Mouse (Mus musculus) testis, adult 2 months (tissue): ENCODE measurements at regions not wholly inside any gene's neighbourhood (a gene's known extent, or its start where the extent isn't known, plus 50 kb on each side); places are given as distances from the start of the nearest gene placed in this dataset.

ENCODE experiments used
- H3K27ac ChIP-seq: fragments of 200-500 bp; 2 replicates; pipeline ENCODE4 v1.5.1; 2012; ENCODE audit warnings: low read depth, low read length; ENCODE audit not compliant: control insufficient read depth, insufficient read depth
- H3K27me3 ChIP-seq: fragments of 200-500 bp; 2 replicates; pipeline ENCODE4 v1.6.1; 2012; ENCODE audit warnings: mild to moderate bottlenecking, low read length, moderate library complexity; ENCODE audit not compliant: control insufficient read depth, insufficient read depth
- H3K36me3 ChIP-seq: fragments of 200-500 bp; 2 replicates; pipeline ENCODE4 v1.6.1; 2012; ENCODE audit warnings: mild to moderate bottlenecking, low read length; ENCODE audit not compliant: control insufficient read depth, insufficient read depth
- H3K4me1 ChIP-seq: fragments of 200-500 bp; 2 replicates; pipeline ENCODE4 v1.6.1; 2012; ENCODE audit warnings: low read length; ENCODE audit not compliant: control insufficient read depth, insufficient read depth
- H3K4me3 ChIP-seq: fragments of 200-500 bp; 2 replicates; pipeline ENCODE4 v1.5.1; 2012; ENCODE audit warnings: low read depth, mild to moderate bottlenecking, low read length, moderate library complexity, mixed read lengths; ENCODE audit not compliant: control insufficient read depth
- CTCF ChIP-seq: fragments of 200-500 bp; IDR thresholded peaks from 2 replicates; pipeline ENCODE4 v1.5.1; 2012; ENCODE audit warnings: low read depth, mild to moderate bottlenecking, inconsistent platforms, low read length, moderate library complexity; ENCODE audit not compliant: control insufficient read depth, insufficient read depth, insufficient replicate concordance
- POLR2A ChIP-seq: fragments of 200-500 bp; IDR thresholded peaks from 2 replicates; pipeline ENCODE4 v1.6.1; 2012; ENCODE audit warnings: low read depth, mild to moderate bottlenecking, inconsistent platforms, low read length, moderate library complexity; ENCODE audit not compliant: control insufficient read depth

DNA sequence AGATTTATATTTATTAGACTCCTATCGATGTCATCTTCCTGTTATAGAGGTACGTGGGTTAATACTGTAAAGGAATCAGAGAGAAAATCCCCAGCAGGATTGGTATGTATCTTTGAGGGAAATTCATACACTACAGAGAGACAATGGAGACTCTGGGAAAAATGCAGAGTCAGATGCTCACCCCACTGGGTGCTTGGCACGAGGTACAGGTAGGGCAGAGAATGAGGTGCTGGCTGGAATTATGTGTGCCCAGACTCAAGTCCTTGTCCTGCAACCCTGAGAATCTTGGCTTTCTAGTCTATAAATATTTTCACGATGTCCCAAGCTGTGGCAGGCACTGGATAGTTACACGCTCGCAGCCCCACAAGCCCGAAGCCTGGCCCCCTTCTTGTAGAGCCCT is 57.8 kb upstream of the Cry1 start:
- no peak for TF ChIP-seq POLR2A
- TF ChIP-seq CTCF: no peak
- H3K4me3 ChIP-seq: no peak overlapping the region
- no peak overlapping the region for H3K27ac ChIP-seq
- H3K4me1 ChIP-seq: no peaks in the 10 kb centered on the region
- no peaks in the 10 kb centered on the region for H3K27me3 ChIP-seq
- H3K36me3 ChIP-seq: no peaks in the 10 kb centered on the region

GRCm38 (mm10) chr10:85243556-85243955 is 58.7 kb upstream of the Cry1 start:
- no peaks in the 10 kb centered on the region for H3K36me3 ChIP-seq
- no peak overlapping the region for H3K4me3 ChIP-seq
- no peak overlapping the region for H3K27ac ChIP-seq
- TF ChIP-seq POLR2A (no peak), CTCF (no peak)
- H3K27me3 ChIP-seq: no peaks in the 10 kb centered on the region
- H3K4me1 ChIP-seq: no peaks in the 10 kb centered on the region

DNA sequence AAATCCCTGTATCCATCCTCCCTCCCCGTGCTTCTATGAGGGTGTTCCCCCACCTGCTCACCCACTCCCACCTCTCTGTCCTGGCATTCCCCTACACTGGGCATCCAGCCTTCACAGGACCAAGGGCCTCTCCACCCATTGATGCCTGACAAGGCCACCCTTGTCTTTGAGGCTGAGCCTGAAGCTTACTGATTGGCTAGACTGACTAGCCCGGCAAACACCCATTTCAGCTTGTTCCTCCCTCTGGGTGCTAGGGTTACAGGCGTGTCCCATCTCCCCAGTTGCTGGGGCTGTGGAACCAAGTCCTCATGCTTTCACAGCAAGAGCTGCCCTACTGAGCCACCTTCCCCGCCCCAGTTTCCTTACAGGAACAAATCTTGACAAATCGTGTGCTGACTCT is 80.9 kb upstream of the Cry1 start:
- TF ChIP-seq CTCF: no peak
- TF ChIP-seq POLR2A: no peak
- Histone ChIP-seq H3K36me3 (no peaks in the 10 kb centered on the region), H3K27me3 (no peaks in the 10 kb centered on the region), H3K27ac (no peak overlapping the region), H3K4me1 (no peaks in the 10 kb centered on the region), H3K4me3 (no peak overlapping the region)

DNA sequence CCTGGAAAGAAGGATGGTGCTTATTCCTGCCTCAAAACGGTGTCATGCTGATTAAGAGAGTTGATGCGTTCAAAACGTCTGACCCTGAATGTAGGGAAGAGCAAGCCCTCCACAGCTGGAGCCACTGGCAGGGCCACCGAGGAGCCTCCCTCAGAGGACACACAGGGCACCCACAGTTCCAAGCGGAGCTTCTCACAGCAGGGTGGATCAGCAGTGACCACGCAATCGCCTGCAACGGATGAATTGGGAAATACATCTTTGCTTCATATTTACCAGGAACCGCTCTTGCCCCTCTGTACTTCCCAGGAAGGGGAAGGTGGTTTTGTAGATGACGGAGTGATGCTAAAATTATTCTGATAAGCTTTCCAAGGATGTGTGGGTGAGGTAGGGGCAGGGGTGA is 81.3 kb upstream of the Cry1 start:
- H3K4me3 ChIP-seq: no peak overlapping the region
- TF ChIP-seq POLR2A (no peak), CTCF (no peak)
- H3K27ac ChIP-seq: no peak overlapping the region
- H3K36me3 ChIP-seq: no peaks in the 10 kb centered on the region
- H3K27me3 ChIP-seq: no peaks in the 10 kb centered on the region
- no peaks in the 10 kb centered on the region for H3K4me1 ChIP-seq

DNA sequence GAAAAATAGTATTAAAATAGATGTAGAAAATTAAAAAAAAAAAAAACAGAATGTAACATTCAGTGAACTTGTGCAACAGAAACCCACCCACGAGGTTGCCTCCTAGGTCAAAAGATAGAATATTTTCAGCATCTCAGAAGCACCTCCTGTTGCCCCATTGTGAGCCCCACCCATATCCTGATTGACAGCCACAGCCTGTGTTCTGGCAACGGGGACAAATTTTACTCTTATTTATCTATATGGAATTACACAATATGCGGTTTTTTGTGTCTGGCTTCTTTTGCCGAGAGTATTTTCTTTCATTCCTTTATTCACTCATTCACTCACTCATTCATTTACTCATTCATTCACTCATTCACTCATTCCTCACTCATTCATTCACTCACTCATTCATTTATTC is 81.9 kb upstream of the Cry1 start:
- Histone ChIP-seq H3K4me1 (no peaks in the 10 kb centered on the region), H3K27ac (no peak overlapping the region), H3K36me3 (no peaks in the 10 kb centered on the region), H3K27me3 (no peaks in the 10 kb centered on the region), H3K4me3 (no peak overlapping the region)
- TF ChIP-seq POLR2A: no peak
- TF ChIP-seq CTCF: no peak

- no peaks in the 10 kb centered on the region for H3K27me3 ChIP-seq
- H3K4me3 ChIP-seq: no peak overlapping the region
- no peaks in the 10 kb centered on the region for H3K4me1 ChIP-seq
- TF ChIP-seq CTCF (no peak), POLR2A (no peak)
- H3K36me3 ChIP-seq: no peaks in the 10 kb centered on the region
- H3K27ac ChIP-seq: no peak overlapping the region
Observed at GRCm38 (mm10) chr10:85270209-85270608, 85.3 kb upstream of the Cry1 start.

GRCm38 (mm10) chr10:85276793-85277192 is 91.9 kb upstream of the Cry1 start:
- H3K36me3 ChIP-seq: no peaks in the 10 kb centered on the region
- no peaks in the 10 kb centered on the region for H3K4me1 ChIP-seq
- TF ChIP-seq POLR2A (no peak), CTCF (no peak)
- H3K27me3 ChIP-seq: no peaks in the 10 kb centered on the region
- no peak overlapping the region for H3K4me3 ChIP-seq
- no peak overlapping the region for H3K27ac ChIP-seq

DNA sequence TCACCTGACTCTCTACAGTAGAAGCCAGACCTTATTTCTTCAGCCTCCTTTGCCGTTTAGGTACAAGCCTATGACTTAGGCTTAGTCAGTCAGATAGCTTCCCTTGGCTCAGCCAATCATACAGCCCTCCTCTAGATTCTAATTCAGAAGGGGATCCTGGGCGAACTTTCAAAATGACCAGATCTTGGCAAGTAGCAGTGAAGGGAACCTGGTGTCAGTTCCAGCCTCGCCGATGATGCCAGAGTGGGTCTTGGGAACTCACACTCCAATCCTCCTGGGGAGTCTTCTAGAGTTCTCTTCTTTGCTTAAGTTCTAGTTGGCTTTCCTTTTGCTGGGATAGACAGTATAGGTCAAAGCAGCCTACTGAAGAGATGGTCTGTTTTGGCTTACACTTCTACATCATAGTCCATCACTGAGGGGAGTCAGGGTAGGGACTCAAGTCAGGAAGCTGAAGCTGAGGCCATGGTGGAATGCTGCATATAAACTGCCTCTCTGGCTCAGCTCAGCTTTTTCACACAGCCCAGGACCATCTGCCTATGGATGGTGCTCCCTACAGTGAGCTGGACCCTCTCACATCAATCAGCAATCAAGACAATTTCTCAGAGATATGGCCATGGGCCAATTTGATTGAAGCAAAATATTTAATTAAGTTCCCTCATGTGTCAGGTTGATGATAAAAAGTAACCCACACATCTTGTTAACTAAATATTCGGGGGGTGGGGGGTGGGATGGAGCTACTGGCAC is 94.7 kb upstream of the Btbd11 start:
- Histone ChIP-seq H3K4me1 (no peaks in the 10 kb centered on the region), H3K27ac (no peak overlapping the region), H3K36me3 (no peaks in the 10 kb centered on the region), H3K4me3 (no peak overlapping the region), H3K27me3 (no peaks in the 10 kb centered on the region)
- TF ChIP-seq POLR2A (no peak), CTCF (no peak)
